Mouse (Mus musculus): ENCODE results near the gene 9930104L06Rik.

The 9930104L06Rik gene

GRCm38 (mm10) chr4:124960940-124961339, 24.1 kb downstream of the 9930104L06Rik start:
- CTCF ChIA-PET, result no interaction called here

- CTCF ChIA-PET, result interaction anchor here (0.6 kb wide), 1 partner anchor 322 kb away, joined by 3 read pairs; no protein-coding TSS in a partner anchor
Observed at GRCm38 (mm10) chr4:124962576-124962975, 25.7 kb downstream of the 9930104L06Rik start.

DNA sequence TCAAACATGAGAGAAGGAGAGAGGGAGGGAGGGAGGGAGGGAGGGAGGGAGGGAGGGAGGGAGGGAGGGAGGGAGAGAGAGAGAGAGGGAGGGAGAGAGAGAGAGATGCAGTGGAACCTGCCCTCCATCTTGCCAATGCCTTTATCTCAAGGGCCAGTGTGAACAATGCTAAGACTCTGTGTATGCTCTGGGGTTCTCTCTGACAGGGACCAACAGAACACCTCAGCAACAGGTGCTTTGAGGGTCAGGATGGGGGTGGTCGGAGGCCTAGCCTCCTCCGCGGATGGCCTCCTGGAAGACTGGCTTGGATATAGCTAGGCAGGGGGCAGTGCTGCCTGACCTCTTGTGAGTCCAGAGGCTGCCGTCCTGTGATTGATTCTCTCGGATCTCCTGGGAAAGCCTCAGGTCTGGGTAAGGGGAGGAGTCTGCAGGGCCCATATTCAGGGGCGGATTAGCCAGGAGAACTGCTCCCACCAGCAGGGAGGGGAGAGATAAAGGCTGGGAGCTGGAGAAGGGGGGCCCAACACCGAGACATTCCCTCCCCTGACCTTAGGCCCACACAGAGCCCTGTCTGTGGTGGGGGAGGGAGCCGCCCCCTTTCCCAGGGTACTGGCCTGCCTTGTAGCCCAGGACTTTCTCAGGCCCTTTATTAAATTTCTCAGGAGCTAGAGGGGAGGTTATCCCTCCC, 28.2 kb downstream of the 9930104L06Rik start:
- CTCF ChIA-PET, result no interaction called here

- CTCF ChIA-PET, result no interaction called here
Observed at GRCm38 (mm10) chr4:124968711-124969110, 31.9 kb downstream of the 9930104L06Rik start.

GRCm38 (mm10) chr4:124969219-124969848, 32.5 kb downstream of the 9930104L06Rik start:
- CTCF ChIA-PET, result no interaction called here

DNA sequence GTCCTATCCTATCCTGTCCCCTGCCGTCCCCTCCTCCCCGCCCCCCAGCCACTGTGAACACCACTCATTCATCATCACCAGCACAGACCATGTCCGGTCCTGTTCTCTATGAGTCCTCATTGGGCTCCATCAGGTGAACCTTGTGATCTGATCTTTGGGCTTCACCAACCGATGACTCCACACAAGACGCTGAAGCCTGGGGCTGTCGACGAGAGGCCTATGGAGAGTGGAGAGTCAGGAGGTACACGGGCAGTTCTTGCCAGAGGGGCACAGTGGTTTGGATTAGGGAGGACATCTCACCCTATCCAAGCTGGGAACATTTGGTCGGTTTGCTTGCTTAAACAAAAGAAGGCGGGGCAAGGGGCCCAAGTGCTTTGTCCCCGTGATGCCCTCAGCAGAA, 33.3 kb downstream of the 9930104L06Rik start:
- CTCF ChIA-PET, result no interaction called here

- CTCF ChIA-PET, result no interaction called here
Observed at GRCm38 (mm10) chr4:124970677-124971076, 33.8 kb downstream of the 9930104L06Rik start.

DNA sequence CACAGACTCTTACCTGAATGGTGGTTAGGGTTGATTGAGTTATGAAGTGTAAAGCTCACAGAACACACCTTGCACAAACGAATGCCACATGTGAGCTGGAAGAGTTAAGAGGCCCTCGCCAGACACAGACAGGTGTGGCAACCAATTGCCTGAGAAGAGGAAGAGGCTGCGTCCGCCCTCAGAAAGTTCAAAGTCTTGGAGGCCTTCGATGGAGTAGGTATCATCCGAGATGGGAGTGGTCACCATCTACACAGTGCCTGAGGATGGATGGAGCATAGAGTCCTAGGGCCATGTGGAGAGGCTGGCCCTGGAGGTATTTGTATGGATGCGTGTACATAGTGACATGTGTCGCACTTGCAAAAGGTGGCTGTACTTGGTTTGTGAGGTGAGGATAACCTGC, 34.2 kb downstream of the 9930104L06Rik start:
- CTCF ChIA-PET, result no interaction called here

DNA sequence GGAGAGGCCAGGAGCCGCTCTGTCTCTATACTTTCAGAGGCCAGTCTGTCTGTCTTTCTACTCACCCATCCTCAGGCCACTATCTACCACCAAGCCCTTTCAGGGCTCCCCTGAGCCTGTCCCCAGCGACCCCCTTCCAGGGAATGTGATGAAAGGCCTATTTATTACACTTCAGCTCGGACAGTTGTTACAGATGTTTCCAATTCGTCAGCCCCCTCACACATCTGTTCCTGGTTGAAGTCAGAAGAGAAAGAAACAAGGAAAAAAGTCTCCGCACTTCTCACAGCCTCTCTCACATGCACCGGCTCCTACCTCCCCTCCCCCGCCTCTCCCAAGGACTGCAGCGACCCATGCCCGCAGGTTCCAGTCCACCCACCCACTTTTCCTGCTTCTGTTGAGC, 35.5 kb downstream of the 9930104L06Rik start:
- CTCF ChIA-PET, result no interaction called here

DNA sequence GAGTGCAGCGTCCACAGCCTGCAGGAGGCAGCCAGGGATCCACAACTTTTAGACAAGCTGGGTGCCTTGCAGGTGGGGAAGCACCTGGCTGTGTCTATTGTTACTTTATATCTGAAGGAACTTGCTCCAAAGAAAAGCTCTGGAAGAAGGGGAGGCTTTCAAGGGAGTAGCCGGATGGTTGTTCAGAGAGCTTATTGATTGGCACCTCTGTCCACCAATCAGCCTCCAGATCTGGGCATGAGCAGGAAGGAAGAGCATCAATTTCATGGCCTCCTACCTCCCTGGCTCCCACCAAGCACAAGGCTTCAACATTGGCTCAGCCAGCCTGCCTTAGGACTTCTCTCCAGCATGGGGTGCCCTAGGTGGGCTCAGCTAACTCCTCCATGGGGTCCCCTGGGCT, 36.4 kb downstream of the 9930104L06Rik start:
- CTCF ChIA-PET, result no interaction called here

- CTCF ChIA-PET, result no interaction called here
Observed at GRCm38 (mm10) chr4:124978201-124978600, 41.4 kb downstream of the 9930104L06Rik start.

DNA sequence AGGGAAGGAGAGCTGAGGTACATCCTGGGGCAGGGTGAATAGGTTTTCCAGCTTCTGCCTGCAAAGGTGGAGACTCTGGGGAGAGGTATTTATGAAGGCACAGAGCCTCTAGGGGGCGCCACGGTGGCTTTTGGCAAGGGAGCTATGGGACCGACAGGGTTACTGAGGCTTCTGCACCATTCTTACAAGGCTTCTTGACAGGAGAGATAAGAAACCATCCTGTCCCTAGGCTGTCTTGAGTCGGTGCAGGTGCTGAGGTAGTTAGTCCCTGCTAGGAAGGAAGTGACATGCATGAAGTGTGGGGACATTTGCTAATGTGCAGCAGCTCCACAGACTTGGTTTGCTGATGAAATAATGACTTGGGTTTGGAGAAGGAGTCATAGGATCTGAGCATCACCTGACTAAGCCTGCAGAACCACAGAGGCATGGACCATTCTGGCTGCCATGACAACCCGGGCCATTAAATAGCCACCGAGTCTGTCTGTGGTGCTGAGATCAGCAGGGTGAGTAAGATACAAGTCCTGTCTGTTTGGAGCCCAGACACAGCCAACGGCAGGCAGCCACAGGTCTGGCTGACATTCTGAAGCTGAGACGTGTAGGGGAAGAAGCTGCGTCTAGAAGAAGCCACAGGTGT, 47.2 kb downstream of the 9930104L06Rik start:
- CTCF ChIA-PET, result interaction anchor here (0.6 kb wide), 1 partner anchor 111 kb away, joined by 8 read pairs; no protein-coding TSS in a partner anchor

DNA sequence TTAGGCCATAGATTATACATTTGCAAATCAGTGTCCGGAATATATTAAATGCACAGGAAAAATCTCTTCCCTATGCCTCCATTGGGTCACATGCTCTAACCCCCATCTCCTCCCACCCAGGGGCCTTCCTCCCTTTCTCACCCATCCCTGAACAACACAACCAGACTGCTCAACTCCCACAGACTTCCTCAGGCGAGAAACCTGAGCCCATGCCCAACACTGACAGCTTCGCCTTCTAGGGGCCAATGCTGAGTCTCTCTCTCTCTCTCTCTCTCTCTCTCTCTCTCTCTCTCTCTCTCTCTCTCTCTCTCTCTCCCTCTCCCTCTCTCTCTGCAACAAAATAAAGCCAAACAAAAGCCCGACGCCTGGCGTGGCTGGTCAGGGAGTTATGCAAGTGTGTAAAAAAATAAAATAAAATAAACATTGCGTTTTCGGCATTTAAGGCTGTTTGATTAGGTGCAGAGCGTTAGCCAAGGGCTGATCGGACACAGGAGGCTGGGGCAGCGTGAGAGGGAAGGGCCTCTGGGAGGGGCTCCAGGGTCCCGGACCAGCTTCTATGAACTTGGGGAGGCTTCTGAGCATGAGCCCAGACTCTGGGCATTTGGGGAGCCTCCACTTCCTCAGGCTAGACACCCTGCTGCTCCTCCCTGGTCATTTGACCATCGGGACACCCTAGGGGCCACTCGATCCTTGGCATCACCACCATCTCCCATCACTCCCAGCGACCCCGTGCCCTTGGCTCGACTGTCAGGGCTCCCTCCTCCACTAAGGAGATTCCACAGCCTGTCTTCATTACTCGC, 48.2 kb downstream of the 9930104L06Rik start:
- CTCF ChIA-PET, result interaction anchor here (0.6 to 0.8 kb wide), 3 partner anchors 70 to 146 kb away, joined by 3 to 8 read pairs (median 4); no protein-coding TSS in a partner anchor

DNA sequence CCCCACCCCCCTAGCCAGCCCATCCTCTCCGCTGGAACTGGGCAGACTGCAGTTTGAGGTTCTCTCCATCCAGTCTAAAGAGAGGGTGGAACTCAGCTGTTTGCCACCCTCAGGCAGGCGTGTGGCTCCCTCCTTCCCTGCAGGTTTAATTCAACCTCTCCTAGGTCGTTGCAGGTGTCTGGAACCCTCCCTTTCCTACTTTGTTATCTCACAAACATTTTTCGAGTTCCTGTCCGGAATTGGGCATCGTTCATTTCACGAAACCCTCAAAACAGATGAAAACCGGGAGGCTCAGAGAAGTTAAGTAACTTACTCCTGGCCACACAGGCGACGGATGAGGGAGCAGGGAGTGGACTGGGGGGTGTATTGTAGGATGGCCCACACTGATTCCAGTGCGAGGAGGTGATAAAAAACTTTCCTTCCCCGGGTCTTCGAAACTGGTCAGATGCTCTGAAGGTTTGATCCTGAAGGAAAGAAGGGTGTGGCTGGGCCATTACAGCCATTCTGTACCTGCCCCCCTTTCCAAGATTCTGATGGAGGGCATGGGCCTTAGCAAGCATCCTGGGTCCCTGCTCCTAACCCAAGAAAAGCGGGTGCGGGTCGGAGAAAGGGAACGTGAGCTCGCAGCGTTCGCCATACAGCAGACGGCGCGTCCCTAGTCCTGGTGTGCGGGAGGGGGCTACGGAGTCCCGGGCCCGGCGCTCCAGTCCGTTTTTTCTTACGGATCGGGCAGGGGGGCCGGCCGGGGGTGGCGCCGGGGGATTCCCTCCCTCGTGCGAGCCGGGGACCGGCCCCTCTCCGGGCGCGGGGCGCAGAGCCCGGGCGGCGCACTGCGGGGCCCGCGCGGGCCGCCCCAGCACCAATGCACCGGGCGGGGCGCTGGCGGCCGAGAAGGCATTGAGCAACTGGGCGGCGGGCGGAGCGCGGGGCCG, 49.1 kb downstream of the 9930104L06Rik start, which contains the start of gene Rspo1:
TSS of gene Rspo1 (plus strand) at position 760 of the 932 bp plus-strand sequence.
- CTCF ChIA-PET, result interaction anchor here (0.8 kb wide), 1 partner anchor 146 kb away, joined by 3 read pairs; no protein-coding TSS in a partner anchor

GRCm38 (mm10) chr4:124986739-124987710, 50.2 kb downstream of the 9930104L06Rik start:
- CTCF ChIA-PET, result no interaction called here

DNA sequence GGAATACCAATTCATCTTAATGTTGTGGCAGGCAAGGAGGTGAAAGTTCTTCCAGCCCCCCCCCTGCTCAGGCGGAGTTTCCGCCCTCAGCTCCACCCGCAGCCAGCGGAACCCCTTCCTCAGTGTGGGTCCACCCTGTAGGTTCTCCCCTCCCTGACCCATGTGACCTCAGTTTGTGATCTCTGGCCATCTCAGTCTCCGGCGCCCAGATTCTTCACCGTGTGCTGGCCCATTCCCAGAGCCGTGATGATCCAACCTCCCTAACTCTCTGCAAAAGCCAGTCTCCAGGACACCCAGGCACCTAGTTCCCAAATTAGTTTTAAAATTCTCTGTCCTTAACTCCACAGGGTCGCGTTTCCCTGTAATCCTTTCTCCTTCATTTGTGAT, 50.9 kb downstream of the 9930104L06Rik start:
- CTCF ChIA-PET, result no interaction called here

GRCm38 (mm10) chr4:124988382-124988781, 51.5 kb downstream of the 9930104L06Rik start:
- CTCF ChIA-PET, result no interaction called here

DNA sequence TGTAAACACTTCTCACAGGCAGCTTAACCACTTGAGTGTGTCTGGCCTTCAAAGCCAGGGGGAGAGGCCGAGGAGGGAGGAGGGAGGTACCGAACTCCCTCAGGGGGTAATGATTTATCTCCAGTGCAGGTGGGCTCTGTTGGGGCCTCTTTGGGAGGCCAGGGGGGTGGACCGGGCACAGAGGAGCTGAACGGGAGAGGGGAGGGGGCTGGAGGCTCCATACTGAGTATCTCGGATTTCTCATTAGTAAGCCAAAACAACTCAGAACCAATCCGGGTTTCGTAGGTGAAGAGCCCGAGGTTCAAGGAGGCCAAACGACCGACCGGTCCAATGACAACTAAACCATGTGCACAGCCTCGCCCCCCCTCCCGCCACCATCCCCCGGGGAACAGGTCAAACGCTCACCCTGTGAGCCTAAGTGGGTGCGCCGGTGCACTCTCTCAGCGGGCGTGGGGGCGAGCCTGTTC, 53.0 kb downstream of the 9930104L06Rik start:
- CTCF ChIA-PET, result no interaction called here

DNA sequence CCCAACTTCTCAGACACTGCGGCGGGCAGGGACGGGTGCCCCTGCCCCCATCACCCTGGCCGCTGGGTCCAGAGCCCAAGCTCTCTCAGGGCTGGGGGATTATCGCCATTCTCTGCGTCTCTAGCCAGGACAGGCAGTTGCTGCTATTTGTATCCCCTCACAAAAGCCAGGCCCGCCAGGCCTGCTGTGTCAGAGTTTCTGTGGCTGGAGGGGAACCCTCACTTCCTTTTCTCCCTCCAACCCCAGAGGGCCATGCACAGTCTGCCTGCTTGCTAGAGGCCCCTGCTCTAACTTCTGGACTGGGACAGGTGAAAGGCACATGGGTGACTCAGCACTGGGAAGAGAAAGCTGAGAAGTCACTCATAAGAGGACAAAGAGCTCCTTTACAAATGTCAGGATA, 53.5 kb downstream of the 9930104L06Rik start:
- CTCF ChIA-PET, result no interaction called here

Measured in spleen, embryonic (tissue).